Mouse (Mus musculus): Measurements from ENCODE around the gene Hoxc5. TPM values are rescaled to one million over a fixed set of nuclear protein-coding genes. Genes with fewer than 3 reads are reported as not detected.

Gene Hoxc5
- not detected in 2 replicates for polyA plus RNA-seq (2021; fragmentation: Nextera tagmentation)
- long read RNA-seq, experiment 1: 0 reads
- long read RNA-seq, experiment 2: 0 reads

DNA sequence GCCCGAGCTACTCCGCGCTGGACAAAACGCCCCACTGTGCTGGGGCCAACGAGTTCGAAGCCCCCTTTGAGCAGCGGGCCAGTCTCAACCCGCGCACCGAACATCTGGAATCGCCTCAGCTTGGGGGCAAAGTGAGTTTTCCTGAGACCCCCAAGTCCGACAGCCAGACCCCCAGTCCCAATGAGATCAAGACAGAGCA, at the start of gene Hoxc5:
Gene Hoxc5, plus strand, starts transcription at position 132 of the 199 bp plus-strand sequence.

DNA sequence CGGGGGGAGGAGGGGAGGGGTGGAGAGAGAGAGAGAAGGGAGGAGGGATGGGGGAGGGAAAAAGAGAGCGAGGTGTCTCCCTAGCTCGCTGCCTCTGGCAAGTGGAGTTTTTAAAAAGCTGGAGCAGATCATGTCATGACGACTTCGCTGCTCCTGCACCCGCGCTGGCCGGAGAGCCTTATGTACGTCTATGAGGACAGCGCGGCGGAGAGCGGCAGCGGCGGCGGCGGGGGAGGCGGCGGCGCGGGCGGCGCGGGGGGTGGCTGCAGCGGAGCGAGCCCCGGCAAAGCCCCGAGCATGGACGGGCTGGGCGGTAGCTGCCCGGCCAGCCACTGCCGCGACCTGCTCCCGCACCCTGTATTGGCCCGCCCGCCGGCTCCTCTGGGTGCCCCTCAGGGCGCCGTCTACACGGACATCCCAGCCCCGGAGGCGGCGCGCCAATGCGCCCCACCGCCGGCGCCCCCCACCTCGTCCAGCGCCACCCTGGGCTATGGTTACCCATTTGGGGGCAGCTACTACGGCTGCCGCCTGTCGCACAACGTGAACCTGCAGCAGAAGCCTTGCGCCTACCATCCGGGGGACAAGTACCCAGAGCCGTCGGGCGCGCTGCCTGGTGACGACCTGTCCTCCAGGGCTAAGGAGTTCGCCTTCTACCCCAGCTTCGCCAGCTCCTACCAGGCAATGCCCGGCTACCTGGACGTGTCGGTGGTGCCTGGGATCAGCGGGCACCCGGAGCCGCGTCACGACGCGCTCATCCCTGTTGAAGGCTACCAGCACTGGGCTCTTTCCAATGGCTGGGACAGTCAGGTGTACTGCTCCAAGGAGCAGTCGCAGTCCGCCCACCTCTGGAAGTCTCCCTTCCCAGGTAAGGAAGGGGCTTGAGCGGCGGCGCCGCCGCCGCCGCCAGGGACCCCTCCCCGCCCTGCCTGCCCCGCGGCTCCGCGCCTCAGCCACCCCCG, 45.9 kb upstream of the Hoxc5 start, which contains the start of gene Hoxc13:
Gene Hoxc13, plus strand, starts transcription at position 51 of the 959 bp plus-strand sequence.

GRCm38 (mm10) chr15:102936279-102936972, 30.8 kb upstream of the Hoxc5 start, which contains the start of gene Hoxc12:
TSS of gene Hoxc12 (plus strand) at chr15:102936757.

GRCm38 (mm10) chr15:102954192-102955006, 12.8 kb upstream of the Hoxc5 start, which contains the start of gene Hoxc11:
TSS of gene Hoxc11 (plus strand) at chr15:102954427.

DNA sequence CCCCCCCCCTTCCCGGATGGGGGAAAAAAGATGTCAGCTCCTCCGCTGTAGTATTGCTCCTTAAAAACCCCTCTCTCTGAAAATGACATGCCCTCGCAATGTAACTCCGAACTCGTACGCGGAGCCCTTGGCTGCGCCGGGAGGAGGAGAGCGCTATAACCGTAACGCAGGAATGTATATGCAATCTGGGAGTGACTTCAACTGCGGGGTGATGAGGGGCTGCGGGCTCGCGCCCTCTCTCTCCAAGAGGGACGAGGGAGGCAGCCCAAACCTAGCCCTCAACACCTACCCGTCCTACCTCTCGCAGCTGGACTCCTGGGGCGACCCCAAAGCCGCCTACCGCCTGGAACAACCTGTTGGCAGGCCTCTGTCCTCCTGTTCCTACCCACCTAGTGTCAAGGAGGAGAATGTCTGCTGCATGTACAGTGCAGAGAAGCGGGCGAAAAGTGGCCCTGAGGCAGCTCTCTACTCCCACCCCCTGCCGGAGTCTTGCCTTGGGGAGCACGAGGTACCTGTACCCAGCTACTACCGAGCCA, 399 bp upstream of the Hoxc5 start, which contains the start of gene Hoxc10:
Gene Hoxc10, plus strand, starts transcription at position 21 of the 536 bp plus-strand sequence.

DNA sequence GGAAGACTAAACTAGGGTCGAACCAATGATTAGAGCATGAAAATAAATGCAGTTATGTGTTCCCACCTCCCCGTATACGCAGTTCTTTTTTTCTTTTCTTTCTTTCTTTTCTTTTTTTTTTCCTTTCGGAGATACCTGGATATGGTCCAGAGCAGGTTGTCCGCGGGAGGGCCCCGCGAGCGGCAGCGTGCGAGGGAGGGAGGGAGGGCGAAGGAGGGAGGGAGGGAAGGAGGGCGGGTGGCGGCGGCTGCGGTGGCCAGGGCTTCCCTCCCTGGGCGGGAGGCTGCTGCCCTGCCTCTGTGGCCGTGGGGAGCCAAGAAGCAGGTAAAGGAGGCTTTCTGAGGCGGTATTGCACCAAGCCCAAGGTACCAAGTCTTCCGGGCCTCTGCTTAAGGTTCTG, 8.9 kb downstream of the Hoxc5 start, which contains the start of gene Hoxc9:
Gene Hoxc9, plus strand, starts transcription at position 269 of the 400 bp plus-strand sequence.

GRCm38 (mm10) chr15:102990461-102991397, 23.5 kb downstream of the Hoxc5 start, which contains the start of gene Hoxc8:
TSS of gene Hoxc8 (plus strand) at chr15:102990607.

DNA sequence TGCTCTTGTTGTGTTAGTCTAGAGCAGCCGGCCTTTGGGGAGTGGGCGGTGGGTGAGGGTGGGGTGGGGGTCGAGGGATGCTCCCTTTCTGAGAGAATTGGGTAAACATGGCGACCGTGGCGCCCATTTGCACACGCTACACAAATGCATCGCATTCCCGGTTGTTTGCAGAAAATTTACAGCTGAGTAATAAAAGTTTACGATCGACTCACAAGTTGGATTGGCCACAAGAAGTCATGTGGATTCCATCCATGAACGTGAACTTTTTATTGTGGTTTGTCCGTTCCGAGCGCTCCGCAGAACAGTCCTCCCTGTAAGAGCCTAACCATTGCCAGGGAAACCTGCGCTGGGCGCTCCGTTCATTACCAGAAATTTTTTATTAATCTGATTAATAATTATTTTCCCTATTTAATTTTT, 30.7 kb downstream of the Hoxc5 start, which contains the start of gene Hoxc6:
Gene Hoxc6, plus strand, starts transcription at position 319 of the 417 bp plus-strand sequence.

GRCm38 (mm10) chr15:103018636-103019035, 51.4 kb downstream of the Hoxc5 start, which contains the start of gene Hoxc4:
TSS of gene Hoxc4 (plus strand) at chr15:103018934.

Other genes with a start within 250 kb of the Hoxc5 start
- 38.9 and 44.3 TPM in 2 replicates for gene Calcoco1, start 245.3 kb upstream of the Hoxc5 start, polyA plus RNA-seq (2021; fragmentation: Nextera tagmentation)
- not detected in 2 replicates for gene Hoxc13, start 46.3 kb upstream of the Hoxc5 start, polyA plus RNA-seq (2021; fragmentation: Nextera tagmentation)
- not detected in 2 replicates for gene Hoxc12, start 30.7 kb upstream of the Hoxc5 start, polyA plus RNA-seq (2021; fragmentation: Nextera tagmentation)
- gene Hoxc11, start 13.0 kb upstream of the Hoxc5 start, polyA plus RNA-seq (2021; fragmentation: Nextera tagmentation): not detected in 2 replicates
- gene Hoxc10, start 647 bp upstream of the Hoxc5 start, polyA plus RNA-seq (2021; fragmentation: Nextera tagmentation): not detected in 2 replicates
- not detected in 2 replicates for gene Hoxc9, start 9.0 kb downstream of the Hoxc5 start, polyA plus RNA-seq (2021; fragmentation: Nextera tagmentation)
- gene Hoxc8, start 23.2 kb downstream of the Hoxc5 start, polyA plus RNA-seq (2021; fragmentation: Nextera tagmentation): not detected in 2 replicates
- not detected in 2 replicates for gene Hoxc6, start 30.8 kb downstream of the Hoxc5 start, polyA plus RNA-seq (2021; fragmentation: Nextera tagmentation)
- not detected in 2 replicates for gene Hoxc4, start 51.5 kb downstream of the Hoxc5 start, polyA plus RNA-seq (2021; fragmentation: Nextera tagmentation)
- gene Smug1, start 199.6 kb downstream of the Hoxc5 start, polyA plus RNA-seq (2021; fragmentation: Nextera tagmentation): 7.0 and 8.6 TPM in 2 replicates

Data from left cerebral cortex, adult 6 months (tissue).